Mouse (Mus musculus) intestine, postnatal 0 days (tissue): ENCODE data around the gene Gpr162. TPM values are rescaled to one million over a fixed set of nuclear protein-coding genes. Genes with fewer than 3 reads are reported as not detected.
A peak's percentile ranks its signal among the peaks of the same experiment; 100 is the strongest.
"Not testable (repeated sequence)": the region's sequence is repeated elsewhere in the genome, so short reads cannot be mapped to it uniquely, and the experiment has no call there.

Experiments used
- ATAC-seq: fragments of 200-750 bp; cut with Nextera tagmentation; 2 replicates; pipeline ENCODE4 v1.8.0; 2017; ENCODE audit warnings: mild to moderate bottlenecking, moderate TSS enrichment, moderate library complexity
- H3K27ac ChIP-seq: fragments of 300-500 bp; sonication (generic); 2 replicates; pipeline ENCODE4 v1.5.1; 2014; ENCODE audit warnings: mild to moderate bottlenecking, low read depth, low read length, moderate library complexity
- H3K27me3 ChIP-seq: fragments of 300-500 bp; sonication (generic); replicated peaks from 2 replicates; pipeline ENCODE4 v1.6.1; 2014; ENCODE audit warnings: low read length, mixed read lengths; ENCODE audit not compliant: control insufficient read depth, insufficient read depth
- H3K36me3 ChIP-seq: fragments of 300-500 bp; sonication (generic); 2 replicates; pipeline ENCODE4 v1.6.1; 2014; ENCODE audit warnings: mild to moderate bottlenecking, moderate library complexity; ENCODE audit not compliant: control insufficient read depth, insufficient read depth
- H3K4me1 ChIP-seq: fragments of 300-500 bp; sonication (generic); replicated peaks from 2 replicates; pipeline ENCODE4 v1.6.1; 2014; ENCODE audit warnings: antibody characterized with exemption, low read length, mixed read lengths; ENCODE audit not compliant: control insufficient read depth, insufficient read depth
- H3K4me2 ChIP-seq: fragments of 300-500 bp; sonication (generic); replicated peaks from 2 replicates; pipeline ENCODE4 v1.6.1; 2014; ENCODE audit warnings: low read depth, mild to moderate bottlenecking, moderate library complexity
- H3K4me3 ChIP-seq: fragments of 300-500 bp; sonication (generic); 2 replicates; pipeline ENCODE4 v1.5.1; 2014; ENCODE audit warnings: low read depth, low read length
- H3K9ac ChIP-seq: fragments of 300-500 bp; sonication (generic); 2 replicates; pipeline ENCODE4 v1.6.1; 2014; ENCODE audit warnings: mild to moderate bottlenecking, low read depth, low read length
- H3K9me3 ChIP-seq: fragments of 300-500 bp; sonication (generic); 2 replicates; pipeline ENCODE4 v1.6.1; 2016; ENCODE audit warnings: mixed run types; ENCODE audit not compliant: control insufficient read depth
- CTCF ChIP-seq: sonication (generic); IDR thresholded peaks from 2 replicates; pipeline ENCODE4 v1.5.1; 2016; ENCODE audit warnings: low read depth, mild to moderate bottlenecking, control low read depth, antibody characterized with exemption, moderate library complexity
- WGBS: fragments of 180-500 bp; shearing (Covaris S2); extraction: QIAGEN DNeasy Blood & Tissue Kit; methylation state at CpG from one replicate; pipeline ENCODE4 v1.1.7; 2014; 5-methylcytosine and 5-hydroxymethylcytosine counted together
- polyA plus RNA-seq: library from polyadenylated mRNA; unstranded; fragments of >200 nt; fragmentation: Nextera tagmentation; extraction: Ambion mirVana; gene quantifications from 2 replicates; pipeline ENCODE4 v1.2.1, GENCODE M21; 2015

Gene Gpr162
- polyA plus RNA-seq, 1 experiment from 2014 or later, result 0.46 TPM

GRCm38 (mm10) chr6:124812848-124813247, 50.9 kb downstream of the Gpr162 start:
- H3K4me2 ChIP-seq, result peak overlapping the region; percentile 70
- no peaks in the 10 kb centered on the region for H3K9me3 ChIP-seq
- H3K4me3 ChIP-seq, result peak overlapping the region; percentile 59
- 8% methylated on average over 9 of the region's 9 CpGs for WGBS
- no peak for TF ChIP-seq CTCF
- H3K9ac ChIP-seq, result peak overlapping the region; percentile 68
- peak overlapping the region; percentile 88; the same call in 1 of the 2 replicates for H3K27ac ChIP-seq
- H3K27me3 ChIP-seq, result no peaks in the 10 kb centered on the region
- peaks cover 51% of the 10 kb centered on the region for H3K36me3 ChIP-seq
- peaks cover 13% of the 10 kb centered on the region; the same call in 1 of the 2 replicates for H3K4me1 ChIP-seq
- ATAC-seq, result no peak

GRCm38 (mm10) chr6:124811701-124812560, 51.9 kb downstream of the Gpr162 start:
- peak overlapping the region; percentile 70 for H3K4me2 ChIP-seq
- no peak for ATAC-seq
- peaks cover 42% of the 10 kb centered on the region; the same call in 1 of the 2 replicates for H3K36me3 ChIP-seq
- H3K4me3 ChIP-seq, result peak overlapping the region; percentile 59
- TF ChIP-seq CTCF, result no peak
- WGBS, result 60% methylated on average over 24 of the region's 24 CpGs
- H3K9me3 ChIP-seq, result no peaks in the 10 kb centered on the region
- H3K9ac ChIP-seq, result peak overlapping the region; percentile 31; the same call in 1 of the 2 replicates
- H3K4me1 ChIP-seq, result peaks cover 17% of the 10 kb centered on the region
- peak overlapping the region; percentile 88; the same call in 1 of the 2 replicates for H3K27ac ChIP-seq
- no peaks in the 10 kb centered on the region for H3K27me3 ChIP-seq

- no peaks in the 10 kb centered on the region for H3K9me3 ChIP-seq
- peak overlapping the region; percentile 88; the same call in 1 of the 2 replicates for H3K27ac ChIP-seq
- H3K4me1 ChIP-seq, result peaks cover 17% of the 10 kb centered on the region
- TF ChIP-seq CTCF, result no peak
- H3K4me2 ChIP-seq, result no peak overlapping the region
- WGBS, result 64% methylated on average over 4 of the region's 4 CpGs
- no peak overlapping the region for H3K9ac ChIP-seq
- peaks cover 37% of the 10 kb centered on the region; the same call in 1 of the 2 replicates for H3K36me3 ChIP-seq
- ATAC-seq, result no peak
- no peak overlapping the region for H3K4me3 ChIP-seq
- H3K27me3 ChIP-seq, result no peaks in the 10 kb centered on the region
Measured at GRCm38 (mm10) chr6:124811403-124811665, 52.4 kb downstream of the Gpr162 start.

- Histone ChIP-seq H3K4me3 (0 out of 2 replicates have a peak overlapping the region, but pooled peaks have one; percentile 64), H3K4me1 (peaks cover 17% of the 10 kb centered on the region), H3K4me2 (peak overlapping the region; percentile 95), H3K36me3 (peaks cover 32% of the 10 kb centered on the region; the same call in 1 of the 2 replicates)
- 77% methylated on average over 11 of the region's 11 CpGs for WGBS
- H3K9ac ChIP-seq, H3K27ac ChIP-seq, ATAC-seq, H3K9me3 ChIP-seq, H3K27me3 ChIP-seq: not testable (repeated sequence)
Measured at GRCm38 (mm10) chr6:124810566-124811402, 53.0 kb downstream of the Gpr162 start.

- 36% methylated on average over 14 of the region's 14 CpGs for WGBS
- peak overlapping the region; percentile 64 for H3K4me3 ChIP-seq
- peak overlapping the region; percentile 95 for H3K27ac ChIP-seq
- peaks cover 17% of the 10 kb centered on the region for H3K4me1 ChIP-seq
- H3K9ac ChIP-seq, result peak overlapping the region; percentile 73
- peak overlapping the region; percentile 95 for H3K4me2 ChIP-seq
- H3K27me3 ChIP-seq, result no peaks in the 10 kb centered on the region
- peaks cover 26% of the 10 kb centered on the region; the same call in 1 of the 2 replicates for H3K36me3 ChIP-seq
- ATAC-seq, result no peak
- TF ChIP-seq CTCF, result no peak
- H3K9me3 ChIP-seq, result no peaks in the 10 kb centered on the region
Measured at GRCm38 (mm10) chr6:124809775-124810538, 53.8 kb downstream of the Gpr162 start.
